Mouse (Mus musculus): ENCODE data around the gene Serp1. TPM values are rescaled to one million over a fixed set of nuclear protein-coding genes. Genes with fewer than 3 reads are reported as not detected.

Serp1 gene
- total and polyA plus RNA-seq, 2 experiments from 2014 or later: 49.3 to 59.5 TPM

GRCm38 (mm10) chr3:58526408-58526737 lies 681 bp upstream of the Serp1 start:
- H3K4me3 ChIP-seq (ENCODE audit: low read depth, low read length): peak overlapping the region; percentile 92
- DNase-seq (no peak), ATAC-seq (no peak)
- H3K27me3 ChIP-seq (ENCODE audit: insufficient read depth, low read length): no peaks in the 10 kb centered on the region
- H3K9me3 ChIP-seq (ENCODE audit: low read length): no peaks in the 10 kb centered on the region
- TF ChIP-seq CTCF (IDR thresholded peaks at IDR 0.05; ENCODE audit: low read depth): peak; percentile 41
- peak overlapping the region; percentile 94 for H3K9ac ChIP-seq
- peak overlapping the region; percentile 80 for H3K4me2 ChIP-seq (ENCODE audit: low read depth)
- peaks cover 9% of the 10 kb centered on the region; the same call in 1 of the 2 replicates for H3K4me1 ChIP-seq (ENCODE audit: insufficient read depth)
- H3K27ac ChIP-seq (ENCODE audit: low read depth, low read length): peak overlapping the region; percentile 64
- WGBS: 5% methylated on average over 4 of the region's 4 CpGs
- H3K36me3 ChIP-seq (ENCODE audit: insufficient read depth): peaks cover 11% of the 10 kb centered on the region; the same call in 1 of the 2 replicates

- no peak for ATAC-seq
- TF ChIP-seq CTCF (IDR thresholded peaks at IDR 0.05; ENCODE audit: low read depth): no peak
- H3K4me3 ChIP-seq (ENCODE audit: low read depth, low read length): peak overlapping the region; percentile 92
- H3K27me3 ChIP-seq (ENCODE audit: insufficient read depth, low read length): no peaks in the 10 kb centered on the region
- WGBS: 2% methylated on average over 40 of the region's 40 CpGs
- peak overlapping the region; percentile 80 for H3K4me2 ChIP-seq (ENCODE audit: low read depth)
- no peaks in the 10 kb centered on the region for H3K9me3 ChIP-seq (ENCODE audit: low read length)
- H3K36me3 ChIP-seq (ENCODE audit: insufficient read depth): peaks cover 7% of the 10 kb centered on the region; the same call in 1 of the 2 replicates
- H3K27ac ChIP-seq (ENCODE audit: low read depth, low read length): peak overlapping the region; percentile 93
- H3K4me1 ChIP-seq (ENCODE audit: insufficient read depth): peaks cover 9% of the 10 kb centered on the region; the same call in 1 of the 2 replicates
- peak overlapping the region; percentile 94 for H3K9ac ChIP-seq
- DNase-seq: no peak
Measured at GRCm38 (mm10) chr3:58525166-58525565, 526 bp downstream of the Serp1 start.

GRCm38 (mm10) chr3:58524246-58524645 lies 1.4 kb downstream of the Serp1 start:
- Histone ChIP-seq H3K9ac (peak overlapping the region; percentile 94; the same call in 1 of the 2 replicates), H3K4me3 (ENCODE audit: low read depth, low read length) (peak overlapping the region; percentile 92), H3K4me1 (ENCODE audit: insufficient read depth) (peaks cover 9% of the 10 kb centered on the region; the same call in 1 of the 2 replicates), H3K4me2 (ENCODE audit: low read depth) (peak overlapping the region; percentile 80), H3K27me3 (ENCODE audit: insufficient read depth, low read length) (no peaks in the 10 kb centered on the region), H3K27ac (ENCODE audit: low read depth, low read length) (no peak overlapping the region), H3K9me3 (ENCODE audit: low read length) (no peaks in the 10 kb centered on the region), H3K36me3 (ENCODE audit: insufficient read depth) (peaks cover 7% of the 10 kb centered on the region; the same call in 1 of the 2 replicates)
- no peak for DNase-seq
- ATAC-seq: no peak
- 48% methylated on average over 4 of the region's 4 CpGs for WGBS
- TF ChIP-seq CTCF (IDR thresholded peaks at IDR 0.05; ENCODE audit: low read depth): no peak

GRCm38 (mm10) chr3:58523386-58523785 lies 2.3 kb downstream of the Serp1 start:
- H3K9ac ChIP-seq: no peak overlapping the region
- no peak overlapping the region for H3K4me3 ChIP-seq (ENCODE audit: low read depth, low read length)
- no peak for ATAC-seq
- WGBS: 98% methylated on average over 3 of the region's 3 CpGs
- TF ChIP-seq CTCF (IDR thresholded peaks at IDR 0.05; ENCODE audit: low read depth): no peak
- H3K9me3 ChIP-seq (ENCODE audit: low read length): no peaks in the 10 kb centered on the region
- no peaks in the 10 kb centered on the region for H3K27me3 ChIP-seq (ENCODE audit: insufficient read depth, low read length)
- DNase-seq: no peak
- H3K36me3 ChIP-seq (ENCODE audit: insufficient read depth): peaks cover 7% of the 10 kb centered on the region; the same call in 1 of the 2 replicates
- no peak overlapping the region for H3K27ac ChIP-seq (ENCODE audit: low read depth, low read length)
- H3K4me2 ChIP-seq (ENCODE audit: low read depth): no peak overlapping the region
- peaks cover 9% of the 10 kb centered on the region; the same call in 1 of the 2 replicates for H3K4me1 ChIP-seq (ENCODE audit: insufficient read depth)

GRCm38 (mm10) chr3:58521361-58521760 lies 4.3 kb downstream of the Serp1 start:
- H3K4me3 ChIP-seq (ENCODE audit: low read depth, low read length): no peak overlapping the region
- H3K4me2 ChIP-seq (ENCODE audit: low read depth): no peak overlapping the region
- H3K9me3 ChIP-seq (ENCODE audit: low read length): no peaks in the 10 kb centered on the region
- H3K27ac ChIP-seq (ENCODE audit: low read depth, low read length): no peak overlapping the region
- H3K4me1 ChIP-seq (ENCODE audit: insufficient read depth): 0 out of 2 replicates have a peak, but pooled peaks cover 3% of the 10 kb centered on the region
- DNase-seq: no peak
- no peaks in the 10 kb centered on the region for H3K27me3 ChIP-seq (ENCODE audit: insufficient read depth, low read length)
- no peak overlapping the region for H3K9ac ChIP-seq
- ATAC-seq: no peak
- no peak for TF ChIP-seq CTCF (IDR thresholded peaks at IDR 0.05; ENCODE audit: low read depth)
- WGBS: 96% methylated on average over 2 of the region's 2 CpGs
- peaks cover 7% of the 10 kb centered on the region; the same call in 1 of the 2 replicates for H3K36me3 ChIP-seq (ENCODE audit: insufficient read depth)

GRCm38 (mm10) chr3:58520286-58520685 lies 5.4 kb downstream of the Serp1 start:
- no peak for ATAC-seq
- TF ChIP-seq CTCF (IDR thresholded peaks at IDR 0.05; ENCODE audit: low read depth): no peak

GRCm38 (mm10) chr3:58519536-58519935 lies 6.2 kb downstream of the Serp1 start:
- Histone ChIP-seq H3K4me2 (ENCODE audit: low read depth) (no peak overlapping the region), H3K27me3 (ENCODE audit: insufficient read depth, low read length) (no peaks in the 10 kb centered on the region), H3K4me1 (ENCODE audit: insufficient read depth) (no peaks in the 10 kb centered on the region), H3K27ac (ENCODE audit: low read depth, low read length) (no peak overlapping the region), H3K9ac (no peak overlapping the region), H3K4me3 (ENCODE audit: low read depth, low read length) (no peak overlapping the region), H3K9me3 (ENCODE audit: low read length) (no peaks in the 10 kb centered on the region), H3K36me3 (ENCODE audit: insufficient read depth) (peaks cover 7% of the 10 kb centered on the region; the same call in 1 of the 2 replicates)
- WGBS: 57% methylated on average over 3 of the region's 3 CpGs
- TF ChIP-seq CTCF (IDR thresholded peaks at IDR 0.05; ENCODE audit: low read depth): no peak
- ATAC-seq (no peak), DNase-seq (no peak)

More at GRCm38 (mm10) chr3:58520286-58520685, 5.4 kb downstream of the Serp1 start:
- H3K9me3 ChIP-seq (ENCODE audit: low read length): no peaks in the 10 kb centered on the region
- no peaks in the 10 kb centered on the region for H3K4me1 ChIP-seq (ENCODE audit: insufficient read depth)
- no peak overlapping the region for H3K9ac ChIP-seq
- 90% methylated on average over 6 of the region's 6 CpGs for WGBS
- H3K4me3 ChIP-seq (ENCODE audit: low read depth, low read length): no peak overlapping the region
- H3K36me3 ChIP-seq (ENCODE audit: insufficient read depth): peaks cover 7% of the 10 kb centered on the region; the same call in 1 of the 2 replicates
- H3K27me3 ChIP-seq (ENCODE audit: insufficient read depth, low read length): no peaks in the 10 kb centered on the region
- no peak overlapping the region for H3K4me2 ChIP-seq (ENCODE audit: low read depth)
- DNase-seq: no peak
- H3K27ac ChIP-seq (ENCODE audit: low read depth, low read length): no peak overlapping the region

All from forebrain, postnatal 0 days (tissue).